Mouse (Mus musculus): ENCODE measurements around the gene Shisa8. TPM values are rescaled to one million over a fixed set of nuclear protein-coding genes. Genes with fewer than 3 reads are reported as not detected.

Gene Shisa8
- total RNA-seq, 2 experiments from 2014 or later, result not detected

DNA sequence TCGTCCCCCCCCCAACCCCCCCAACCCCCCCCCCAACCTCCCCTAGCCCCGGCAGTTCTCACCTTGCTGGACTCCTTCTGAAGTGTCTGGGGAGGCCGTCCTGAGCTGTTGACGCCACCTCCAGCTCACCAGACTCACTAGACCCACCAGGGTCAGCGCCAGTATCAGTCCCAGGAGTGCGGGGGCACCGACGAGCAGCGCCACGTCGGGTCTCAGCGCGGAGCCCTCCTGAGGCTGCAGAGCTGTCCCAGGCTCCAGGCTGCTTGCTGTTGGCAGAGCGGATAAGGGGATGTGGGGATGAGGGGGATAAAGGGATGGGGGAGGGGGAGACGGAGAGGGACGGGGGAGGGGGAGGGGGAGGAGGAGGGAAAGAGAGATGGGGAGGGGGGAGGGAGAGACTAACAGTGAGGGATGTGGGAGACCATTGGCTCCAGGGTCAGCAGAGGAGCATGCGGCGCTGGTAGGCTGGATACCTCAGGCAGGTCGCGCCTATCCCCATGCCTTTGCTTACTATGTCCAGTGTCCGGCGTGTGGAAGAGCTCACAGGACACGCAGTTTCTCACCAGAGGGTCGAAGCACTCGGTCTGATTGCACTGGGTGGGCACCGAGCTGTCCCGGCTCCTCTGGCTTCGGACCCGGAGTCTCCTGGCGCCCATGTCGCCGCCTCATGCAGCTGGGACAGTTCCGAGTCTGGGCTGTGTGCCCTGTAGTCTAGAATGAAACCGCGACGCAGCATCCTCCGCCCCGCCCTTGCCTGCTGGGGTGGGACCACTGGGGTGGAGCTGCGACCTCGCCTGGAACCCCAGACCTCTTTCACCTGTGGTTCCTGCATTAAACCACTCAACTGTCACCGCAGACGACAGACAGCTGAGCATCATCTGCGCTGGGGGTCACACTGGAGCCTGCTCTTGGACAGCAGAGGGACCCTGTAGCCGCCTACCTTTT is 11.3 kb upstream of the Shisa8 start, which contains the start of gene Tnfrsf13c:
Gene Tnfrsf13c, minus strand, starts transcription at position 713 of the 945 bp plus-strand sequence.
- DNase-seq, result no peak
- intact Hi-C loops (cut with DNase I), result no loop called here

DNA sequence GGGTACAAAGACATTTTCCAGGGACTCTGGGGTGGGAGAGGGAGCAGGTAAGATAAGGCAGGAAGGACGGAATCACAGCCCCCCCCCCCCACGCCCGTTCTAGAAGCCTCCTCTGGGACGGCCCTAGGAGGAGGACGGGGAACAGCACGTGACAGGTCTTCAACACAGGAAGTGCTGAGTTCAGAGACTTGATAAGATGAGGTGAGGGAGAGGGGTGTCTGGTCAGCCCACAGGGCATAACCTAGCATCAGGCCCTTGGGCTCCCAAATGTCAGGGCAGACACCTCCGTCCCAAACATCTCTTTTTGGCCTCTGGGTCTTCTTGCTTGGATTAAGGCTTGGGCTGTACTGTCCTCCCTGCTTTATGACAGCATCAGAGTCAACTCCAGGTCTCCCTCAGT is 10.6 kb upstream of the Shisa8 start:
- intact Hi-C loops (cut with DNase I), result no loop called here
- no peak for DNase-seq

DNA sequence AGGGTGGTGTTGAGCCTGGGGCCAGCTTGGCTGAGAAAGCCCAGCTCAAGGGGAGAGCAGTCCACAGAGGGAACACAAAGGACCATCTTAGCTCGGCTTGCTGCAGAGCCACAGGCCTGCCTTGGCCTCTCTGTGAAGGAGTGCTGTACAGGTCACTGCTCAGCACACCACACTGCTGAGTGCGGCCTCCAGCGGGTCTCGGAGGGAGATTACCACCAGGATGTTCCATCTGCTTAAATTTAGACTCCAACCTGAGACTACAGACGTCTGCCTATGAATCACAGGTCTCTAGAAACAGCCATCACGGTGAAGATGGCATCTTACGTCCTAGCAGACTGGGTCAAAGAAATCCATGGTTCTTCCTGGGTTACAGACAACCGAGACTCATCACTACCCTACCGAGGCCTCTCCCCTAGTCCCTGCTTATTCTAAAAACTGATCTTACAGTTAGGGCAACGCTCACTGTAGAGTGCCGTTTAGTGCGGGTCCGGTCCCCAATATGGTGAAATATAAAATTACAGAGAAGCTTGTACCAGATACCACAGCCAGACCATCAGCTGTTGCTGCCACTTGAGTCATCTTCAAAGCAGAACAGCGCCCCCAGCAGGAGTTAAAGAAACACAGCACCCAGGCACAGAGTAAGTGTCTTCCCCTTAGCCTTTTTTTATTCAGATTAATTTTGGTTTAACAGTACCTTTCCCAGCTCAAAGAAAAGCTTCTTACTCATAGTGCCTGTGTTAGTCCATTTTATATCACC is 8.7 kb upstream of the Shisa8 start:
- DNase-seq, result no peak
- intact Hi-C loops (cut with DNase I), result no loop called here

DNA sequence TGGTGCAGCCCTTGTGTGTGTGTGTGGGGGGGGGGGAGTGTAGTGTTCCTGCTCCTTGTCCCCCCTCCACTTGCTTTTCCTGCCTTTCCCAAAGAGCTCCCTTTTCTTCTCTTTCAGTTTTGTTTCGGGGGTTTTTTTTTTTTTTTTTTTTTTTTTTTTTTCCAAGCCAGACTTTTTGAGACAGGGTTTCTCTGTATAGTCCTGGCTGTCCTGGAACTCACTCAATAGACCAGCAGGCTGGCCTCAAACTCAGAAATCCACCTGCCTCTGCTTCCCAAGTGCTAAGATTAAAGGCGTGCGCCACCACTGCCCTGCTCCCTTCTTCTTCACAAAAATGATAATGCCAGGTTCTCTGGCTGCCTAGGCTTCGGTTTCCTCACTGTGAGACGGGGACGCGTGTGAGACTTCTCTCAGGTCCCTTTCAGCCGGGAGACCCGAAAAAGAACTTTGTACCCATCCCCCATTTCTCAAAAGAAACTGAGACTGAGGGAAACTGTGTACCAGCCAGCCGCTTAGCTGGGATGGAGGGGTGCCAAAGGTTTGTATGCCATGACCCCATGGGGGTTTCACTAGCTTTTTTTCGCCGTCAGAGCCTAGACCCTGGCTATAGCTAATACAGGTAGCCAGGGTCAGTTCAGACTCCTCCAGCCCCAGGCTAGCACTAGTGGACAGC is 7.5 kb upstream of the Shisa8 start:
- no peak for DNase-seq
- intact Hi-C loops (cut with DNase I), result no loop called here

DNA sequence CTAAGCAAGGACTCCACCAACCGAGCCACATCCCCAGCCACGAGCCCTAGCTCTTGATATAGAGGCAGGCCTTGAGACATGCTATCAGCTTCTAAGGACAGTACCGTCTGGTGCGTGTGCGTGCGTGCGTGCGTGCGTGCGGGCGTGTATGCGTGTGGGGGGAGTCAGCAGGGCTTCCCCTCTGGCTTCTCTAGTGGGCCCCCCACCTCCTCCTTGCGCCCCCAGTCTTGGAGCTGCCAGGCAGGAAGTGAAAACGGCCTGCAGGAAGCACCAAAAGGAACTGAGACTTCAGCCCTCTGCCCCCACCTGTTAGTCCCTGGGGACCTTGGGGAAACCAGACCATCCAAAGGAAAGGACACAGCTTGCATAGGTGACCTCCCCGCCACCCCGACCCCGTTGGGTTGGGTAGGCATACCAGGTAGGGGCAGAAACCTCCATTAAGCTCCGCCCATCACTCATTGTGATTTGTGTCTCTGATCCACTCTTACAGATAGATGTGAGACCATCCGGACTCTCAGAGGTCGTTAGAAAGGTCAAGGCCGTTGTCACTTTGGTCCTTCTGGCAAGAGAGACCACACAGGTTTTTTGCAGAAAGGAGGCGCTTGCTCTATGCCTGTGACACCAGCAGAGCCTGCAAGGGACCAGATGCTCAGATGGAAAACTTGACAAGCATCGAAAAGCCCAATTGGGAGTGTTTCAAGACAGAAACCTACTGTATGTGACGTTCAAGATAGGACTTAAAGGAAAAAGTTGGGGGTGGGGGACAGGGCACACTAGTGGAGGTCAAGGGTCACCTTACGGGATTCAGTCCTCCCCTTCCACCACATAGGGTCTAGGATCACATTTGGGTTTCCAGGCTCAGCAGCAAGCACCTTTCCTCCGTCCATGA is 6.4 kb upstream of the Shisa8 start:
- intact Hi-C loops (cut with DNase I), result no loop called here
- DNase-seq, result no peak

DNA sequence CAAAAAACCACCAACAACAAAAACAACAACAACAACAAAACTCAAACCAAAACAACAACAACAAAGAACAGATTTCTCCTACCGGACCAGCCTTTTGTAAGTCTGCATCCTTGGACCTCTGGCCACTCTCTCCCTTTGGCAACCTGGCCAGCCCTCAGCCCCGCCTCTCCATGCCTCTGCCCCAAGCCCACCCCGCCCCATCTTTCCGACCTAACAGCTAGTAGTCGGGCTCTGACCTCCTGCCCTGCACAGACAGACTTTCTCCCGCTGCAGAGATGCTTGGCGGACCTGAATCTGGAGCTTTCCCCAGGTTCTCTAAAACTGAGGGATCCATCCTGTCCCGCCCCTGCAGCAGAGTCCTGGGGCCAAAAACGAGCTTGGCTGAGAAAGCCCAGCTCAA is 5.4 kb upstream of the Shisa8 start:
- intact Hi-C loops (cut with DNase I), result no loop called here

DNA sequence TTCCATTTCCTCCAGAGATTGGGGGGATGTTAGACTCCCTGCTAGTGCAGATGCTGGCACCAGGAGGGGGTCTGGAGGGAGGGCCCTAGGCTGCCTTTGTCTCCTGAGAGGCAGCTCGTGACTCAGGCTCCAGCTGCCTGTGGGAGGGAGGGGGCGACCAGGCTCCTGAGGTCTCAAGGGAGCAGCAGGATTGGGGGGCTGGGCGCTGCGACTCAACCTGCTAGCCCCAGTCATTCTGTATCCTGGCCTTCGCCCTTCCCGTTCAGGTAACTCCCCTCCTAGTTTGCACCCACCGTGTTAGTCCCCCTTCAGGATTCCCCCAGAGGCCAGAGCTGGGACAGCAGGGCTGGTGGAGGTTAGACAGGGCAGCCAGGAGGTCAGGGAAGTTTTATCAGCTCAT is 4.4 kb upstream of the Shisa8 start:
- no peak for DNase-seq
- intact Hi-C loops (cut with DNase I), result no loop called here

More for the DNA sequence above, 5.4 kb upstream of the Shisa8 start:
- no peak for DNase-seq

DNA sequence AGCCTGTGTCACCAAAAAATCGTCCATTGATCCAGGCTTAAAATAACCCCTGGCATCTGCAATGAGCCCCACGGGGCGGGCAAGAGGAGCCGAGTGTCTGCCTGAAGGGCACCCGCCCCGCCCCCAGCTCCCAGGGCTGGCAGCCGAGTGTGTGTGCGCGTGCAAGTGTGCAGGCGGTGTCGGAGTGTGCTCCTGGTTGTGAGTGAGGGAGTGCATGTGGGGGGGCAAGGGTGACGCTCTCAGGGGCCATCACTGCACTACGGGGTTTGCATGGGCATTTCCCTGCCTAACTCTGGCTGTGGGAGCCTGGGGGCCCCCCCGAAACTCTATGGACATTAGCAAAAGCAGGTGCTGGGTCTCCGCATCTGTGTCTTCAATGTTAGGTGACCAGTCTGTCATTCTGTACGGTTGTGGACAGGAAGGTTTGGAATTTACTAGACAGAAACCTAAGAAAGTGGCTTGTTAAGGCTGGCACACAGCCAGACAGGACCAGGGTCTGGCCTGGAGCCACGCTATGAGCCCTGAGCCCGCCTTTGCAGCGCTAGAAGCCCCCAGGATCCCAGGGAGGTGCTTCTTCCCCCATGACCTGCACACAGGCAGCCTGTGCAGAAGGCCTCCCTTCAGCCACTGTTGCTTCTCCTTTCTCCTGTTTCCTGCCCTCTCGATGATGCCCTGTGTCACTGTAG is 3.7 kb upstream of the Shisa8 start:
- no peak for DNase-seq
- intact Hi-C loops (cut with DNase I), result no loop called here

DNA sequence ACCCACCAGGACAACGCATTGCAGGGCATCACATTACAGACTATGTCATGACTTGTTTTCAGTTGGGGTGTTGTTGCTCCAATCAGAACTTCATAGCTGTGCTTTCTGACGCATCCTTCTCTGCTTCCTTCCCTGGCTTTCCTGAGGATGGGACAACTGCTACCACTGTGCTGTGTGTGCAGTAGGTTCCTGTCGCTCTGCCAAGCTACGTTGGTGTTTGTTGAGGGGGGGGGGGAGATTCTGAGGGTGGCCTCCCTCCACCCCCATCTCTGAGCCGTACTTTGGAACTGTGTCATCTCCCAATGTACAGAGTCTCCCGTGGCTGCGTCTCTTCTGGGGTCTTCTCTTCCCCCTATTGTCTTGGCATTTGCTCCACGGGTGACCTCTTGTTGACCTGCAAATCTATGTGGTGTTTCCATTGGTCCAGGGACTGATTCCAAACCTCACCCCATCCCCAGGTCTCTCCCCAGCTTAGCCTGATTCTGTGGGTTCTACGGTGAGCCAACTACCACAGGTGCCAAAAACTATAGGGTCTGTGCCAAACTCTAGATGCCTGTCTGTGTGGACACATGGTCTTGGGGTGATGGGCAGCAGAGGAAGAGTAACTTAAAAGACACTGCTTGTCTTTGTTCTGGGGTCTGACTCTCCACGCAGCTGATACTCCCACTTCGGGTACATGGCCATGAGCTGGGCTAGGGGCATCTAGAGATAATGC is 2.9 kb upstream of the Shisa8 start:
- DNase-seq, result no peak
- intact Hi-C loops (cut with DNase I), result no loop called here

DNA sequence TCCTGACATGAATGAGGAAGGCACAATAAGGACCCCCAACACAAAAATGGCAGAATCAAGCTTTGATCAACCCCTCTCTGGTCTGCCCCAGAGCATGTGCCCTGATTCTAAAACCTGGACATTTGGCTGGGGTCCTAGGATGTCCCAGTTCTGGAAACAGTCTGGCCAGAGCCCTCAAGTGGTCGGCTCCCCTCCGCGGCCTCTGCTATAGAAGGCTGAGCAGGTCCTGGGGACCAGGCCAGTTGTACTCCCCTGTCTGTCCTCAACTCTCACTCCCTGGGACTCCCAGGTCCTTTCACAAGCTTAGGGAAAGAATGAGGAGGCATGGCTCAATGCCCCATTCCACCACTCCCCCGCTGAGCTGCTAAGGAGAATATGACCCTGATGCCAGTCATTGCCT is 607 bp upstream of the Shisa8 start:
- intact Hi-C loops (cut with DNase I), result no loop called here
- DNase-seq, result no peak

DNA sequence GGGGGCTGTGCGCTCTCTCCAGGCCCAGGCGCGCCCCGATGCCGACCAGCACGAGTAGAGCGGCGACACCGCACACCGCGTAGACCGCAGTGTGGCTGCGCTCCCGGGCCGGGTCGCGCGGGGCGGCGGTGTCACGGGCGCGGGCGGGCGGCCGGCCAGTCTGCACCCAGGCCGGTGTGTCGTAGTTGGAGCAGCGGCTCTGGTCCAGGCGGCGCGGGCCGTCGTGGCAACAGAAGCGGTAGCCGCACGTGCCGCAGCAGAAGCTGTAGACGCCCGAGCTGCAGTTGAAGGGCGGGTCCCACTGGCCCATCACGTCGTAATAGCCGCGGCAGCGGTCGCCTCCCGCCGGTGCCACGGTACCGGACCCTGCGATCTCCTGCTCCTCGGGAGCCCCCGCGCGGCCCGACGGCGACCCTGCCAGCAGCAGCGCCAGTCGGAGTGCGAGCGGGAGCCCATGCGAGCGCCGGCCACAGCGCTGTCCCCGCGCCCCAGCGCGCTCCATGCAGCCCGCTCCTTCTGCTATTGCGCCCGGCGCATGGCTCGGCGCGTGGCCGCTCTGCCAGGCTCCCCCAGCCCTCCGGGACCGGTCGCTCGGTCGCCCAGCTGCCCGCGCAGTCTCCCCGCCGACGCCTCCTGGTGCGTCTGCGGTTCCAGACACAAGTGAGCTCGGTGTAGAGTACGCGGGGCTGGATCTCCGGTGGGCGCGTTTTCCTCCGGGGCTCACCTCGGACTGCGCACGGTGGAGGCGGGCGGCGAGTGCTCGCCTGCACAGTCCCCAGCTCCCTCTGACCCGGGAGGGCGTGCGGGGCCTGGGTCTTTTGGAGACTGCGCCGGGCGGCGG is 484 bp downstream of the Shisa8 start:
- no peak for DNase-seq
- intact Hi-C loops (cut with DNase I), result no loop called here

DNA sequence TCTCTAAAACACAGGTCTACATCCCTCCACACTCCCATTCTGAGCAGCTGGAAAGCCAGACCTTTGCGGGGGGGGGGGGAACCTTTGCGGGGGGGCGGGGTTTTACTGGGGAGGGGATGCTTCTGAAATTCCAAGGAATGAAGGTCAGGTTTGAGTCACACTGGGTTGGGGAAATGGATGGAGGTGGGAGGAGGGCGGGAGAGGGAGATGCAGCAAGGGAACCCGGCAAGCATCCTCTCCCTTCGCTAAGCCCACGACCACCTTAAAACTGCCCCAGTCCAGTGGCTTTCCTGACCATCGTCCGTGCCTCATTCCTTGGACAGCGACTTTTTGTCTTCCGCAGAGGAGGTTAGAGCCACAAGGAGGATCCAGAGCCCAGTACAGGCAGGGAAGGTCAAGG is 1.3 kb downstream of the Shisa8 start:
- intact Hi-C loops (cut with DNase I), result no loop called here
- DNase-seq, result no peak

DNA sequence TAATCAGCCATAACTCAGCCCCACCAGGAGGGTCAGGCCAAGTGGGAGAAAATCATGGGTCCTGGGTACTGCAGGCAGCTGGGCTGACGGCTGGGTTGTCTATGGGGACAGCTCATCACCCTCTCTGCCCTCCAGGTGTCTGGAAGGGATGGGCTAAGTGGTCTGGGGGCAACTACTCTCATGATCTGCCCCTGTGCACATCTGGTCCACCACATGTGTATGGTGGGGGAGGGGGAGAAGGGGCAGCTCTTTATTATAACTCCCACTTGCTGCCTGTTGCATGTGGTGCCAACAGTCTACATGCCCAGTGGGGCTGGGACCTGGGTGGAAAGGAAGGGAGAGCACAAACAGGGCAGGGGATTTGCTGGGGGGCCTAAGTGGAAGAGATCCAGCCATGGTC is 1.8 kb downstream of the Shisa8 start:
- no peak for DNase-seq
- intact Hi-C loops (cut with DNase I), result no loop called here

DNA sequence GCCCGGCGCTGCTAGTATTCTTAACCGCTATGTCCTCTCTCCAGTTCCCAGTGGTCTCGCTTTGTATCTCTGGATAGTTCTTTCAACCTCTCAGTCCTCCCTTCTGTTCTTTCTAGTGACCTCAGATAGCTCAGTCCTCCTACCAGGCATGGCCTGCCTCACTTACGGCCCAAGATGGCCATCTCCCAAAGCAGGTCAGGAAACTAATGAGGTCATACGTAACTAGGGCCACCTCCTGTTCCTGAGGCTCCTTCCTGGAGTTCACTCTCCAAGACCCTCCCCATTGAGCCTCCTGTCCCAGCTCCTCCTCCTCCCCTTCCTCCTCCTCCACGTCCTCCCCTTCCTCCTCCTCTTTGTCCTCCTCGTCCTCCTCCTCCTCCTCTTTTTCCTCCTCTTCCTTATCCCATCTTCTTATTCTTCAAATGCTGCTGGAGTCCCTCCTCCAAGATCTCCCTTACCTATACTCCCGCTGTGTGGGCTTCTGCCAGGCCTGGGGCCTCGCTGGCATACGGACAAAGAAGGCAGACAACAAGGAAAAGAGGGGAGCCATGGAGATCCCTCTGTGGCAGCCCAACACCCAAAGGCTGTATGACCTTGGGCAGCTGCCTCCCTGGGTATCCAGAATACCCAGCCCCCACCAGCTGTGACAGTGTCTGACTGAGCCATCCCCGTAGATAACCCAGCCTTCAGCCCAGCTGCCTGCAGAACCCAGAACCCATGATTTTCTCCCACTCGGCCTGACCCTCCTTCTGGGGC is 3.1 kb downstream of the Shisa8 start:
- intact Hi-C loops (cut with DNase I), result no loop called here
- DNase-seq, result no peak

DNA sequence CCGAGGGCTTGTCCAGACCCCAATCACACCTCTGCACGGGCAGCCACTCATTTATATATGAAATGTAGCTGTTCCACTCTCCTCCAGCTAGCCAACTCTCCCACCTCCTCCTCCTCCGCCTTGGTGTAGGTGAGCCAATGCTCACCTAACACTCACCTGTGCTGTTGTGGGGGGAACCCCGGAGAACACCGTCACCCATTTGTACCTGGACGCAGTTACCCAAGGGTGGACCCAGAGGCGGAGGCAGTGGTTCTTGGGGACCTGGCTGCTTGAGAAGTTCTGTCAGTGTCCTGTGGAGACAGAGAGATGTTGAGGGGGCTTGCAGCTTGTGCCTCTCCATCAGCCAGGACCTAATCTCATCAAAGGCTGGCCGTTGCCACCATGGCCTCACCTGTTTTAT is 4.3 kb downstream of the Shisa8 start:
- DNase-seq, result no peak
- intact Hi-C loops (cut with DNase I), result no loop called here

DNA sequence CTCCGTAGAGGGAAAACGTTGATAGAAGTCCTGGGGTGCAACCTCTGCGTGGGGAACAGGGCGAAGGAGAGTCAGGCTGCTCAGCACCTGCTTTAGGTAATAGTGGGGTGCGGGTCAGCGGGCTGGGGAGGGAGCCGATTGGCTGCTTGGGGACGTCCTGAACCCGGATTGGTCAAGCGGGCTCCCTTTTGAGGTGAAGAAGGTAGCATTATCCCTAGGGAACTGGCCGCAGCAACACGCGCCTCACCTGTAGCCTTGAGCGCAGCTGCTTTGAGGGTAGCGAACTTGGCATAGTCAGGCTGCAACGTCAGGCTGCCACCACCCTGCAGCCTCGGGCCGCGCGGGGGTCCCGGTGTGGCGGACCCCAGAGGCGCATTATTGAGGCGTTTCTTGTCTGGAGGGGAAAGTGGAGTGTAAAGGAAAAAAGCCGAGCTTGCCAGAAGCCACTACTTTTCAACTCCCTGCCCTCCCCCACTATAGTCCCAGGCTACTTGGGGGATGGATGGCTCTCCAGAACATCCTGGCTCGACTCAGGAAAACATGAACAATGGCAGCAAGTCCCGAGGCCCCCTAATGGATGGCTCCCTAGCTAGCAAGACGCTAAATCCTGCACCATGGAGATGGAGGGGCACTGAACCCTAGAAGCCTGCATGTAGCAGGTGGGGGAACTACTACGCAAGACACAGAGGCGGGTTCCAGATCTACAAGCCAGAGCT is 5.0 kb downstream of the Shisa8 start:
- DNase-seq, result no peak
- intact Hi-C loops (cut with DNase I), result no loop called here

DNA sequence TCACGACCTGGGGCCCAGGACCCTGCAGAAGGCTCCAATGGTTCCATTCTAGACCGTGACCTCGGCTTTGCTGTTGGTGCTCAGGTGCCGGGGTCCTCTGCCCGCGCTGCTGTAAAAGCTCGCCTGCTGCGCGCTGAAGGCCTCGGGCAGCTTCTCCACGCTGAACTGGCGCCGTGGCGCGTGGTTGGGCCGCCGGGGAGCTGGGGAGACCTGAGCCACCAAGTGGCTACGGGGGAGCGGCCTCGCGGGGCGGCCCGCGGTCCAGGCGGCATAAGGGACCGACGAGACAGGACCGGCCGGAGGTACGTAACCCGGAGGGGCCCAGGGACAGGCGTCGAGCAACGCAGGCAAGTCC is 5.5 kb downstream of the Shisa8 start:
- DNase-seq, result no peak
- intact Hi-C loops (cut with DNase I), result no loop called here
